Mouse (Mus musculus): ENCODE results near the gene Adsl.

- TF ChIP-seq CTCF (IDR thresholded peaks at IDR 0.05; ENCODE audit: low read depth) (no peak), EP300 (IDR thresholded peaks at IDR 0.05; ENCODE audit: low read depth) (no peak)
These were observed 32.4 kb upstream of the Adsl start for GRCm38 (mm10) chr15:80915850-80916249.
